Mouse (Mus musculus): ENCODE data around the gene Anapc10. TPM values are rescaled to one million over a fixed set of nuclear protein-coding genes. Genes with fewer than 3 reads are reported as not detected.
"Not testable (repeated sequence)": the region's sequence is repeated elsewhere in the genome, so short reads cannot be mapped to it uniquely, and the experiment has no call there.

Gene Anapc10
- polyA plus RNA-seq, 1 experiment from 2014 or later: 23.4 TPM

- no peak overlapping the region for H3K27ac ChIP-seq (ENCODE audit: low read depth, low read length)
- no peak overlapping the region for H3K9ac ChIP-seq (ENCODE audit: low read depth, low read length)
- no peaks in the 10 kb centered on the region for H3K9me3 ChIP-seq (replicated peaks; ENCODE audit: control insufficient read depth, low read length)
- H3K4me2 ChIP-seq: no peak overlapping the region
- H3K4me1 ChIP-seq (ENCODE audit: control insufficient read depth, insufficient read depth, low read length): no peaks in the 10 kb centered on the region
- no peaks in the 10 kb centered on the region for H3K27me3 ChIP-seq (ENCODE audit: control insufficient read depth, insufficient read depth, low read length)
- H3K36me3 ChIP-seq (ENCODE audit: control insufficient read depth, insufficient read depth, low read length): 0 out of 2 replicates have a peak, but pooled peaks cover 4% of the 10 kb centered on the region
- H3K4me3 ChIP-seq (ENCODE audit: low read depth, low read length): no peak overlapping the region
- no peak for ATAC-seq (replicated peaks; ENCODE audit: insufficient number of reproducible peaks, low FRiP score, low TSS enrichment)
- 78% methylated on average over 2 of the region's 2 CpGs for WGBS (ENCODE audit: insufficient replicate concordance)
These were observed 38.7 kb downstream of the Anapc10 start for GRCm38 (mm10) chr8:79750305-79750704.

- not testable (repeated sequence) for ATAC-seq (replicated peaks; ENCODE audit: insufficient number of reproducible peaks, low FRiP score, low TSS enrichment); H3K36me3 ChIP-seq (ENCODE audit: control insufficient read depth, insufficient read depth, low read length); H3K4me2 ChIP-seq; H3K27ac ChIP-seq (ENCODE audit: low read depth, low read length); H3K9me3 ChIP-seq (replicated peaks; ENCODE audit: control insufficient read depth, low read length); H3K27me3 ChIP-seq (ENCODE audit: control insufficient read depth, insufficient read depth, low read length); H3K9ac ChIP-seq (ENCODE audit: low read depth, low read length); H3K4me1 ChIP-seq (ENCODE audit: control insufficient read depth, insufficient read depth, low read length); H3K4me3 ChIP-seq (ENCODE audit: low read depth, low read length)
- 67% methylated on average over 2 of the region's 2 CpGs for WGBS (ENCODE audit: insufficient replicate concordance)
These were observed 83.3 kb downstream of the Anapc10 start for GRCm38 (mm10) chr8:79794873-79795272.

GRCm38 (mm10) chr8:79796690-79797089 is 85.1 kb downstream of the Anapc10 start:
- Histone ChIP-seq H3K9ac (ENCODE audit: low read depth, low read length) (no peak overlapping the region), H3K4me2 (no peak overlapping the region), H3K9me3 (replicated peaks; ENCODE audit: control insufficient read depth, low read length) (no peaks in the 10 kb centered on the region), H3K36me3 (ENCODE audit: control insufficient read depth, insufficient read depth, low read length) (no peaks in the 10 kb centered on the region), H3K4me1 (ENCODE audit: control insufficient read depth, insufficient read depth, low read length) (no peaks in the 10 kb centered on the region), H3K27ac (ENCODE audit: low read depth, low read length) (no peak overlapping the region), H3K27me3 (ENCODE audit: control insufficient read depth, insufficient read depth, low read length) (no peaks in the 10 kb centered on the region), H3K4me3 (ENCODE audit: low read depth, low read length) (no peak overlapping the region)
- 86% methylated on average over 7 of the region's 7 CpGs for WGBS (ENCODE audit: insufficient replicate concordance)
- ATAC-seq (replicated peaks; ENCODE audit: insufficient number of reproducible peaks, low FRiP score, low TSS enrichment): no peak

GRCm38 (mm10) chr8:79804499-79804898 is 92.9 kb downstream of the Anapc10 start:
- 77% methylated on average over 6 of the region's 6 CpGs for WGBS (ENCODE audit: insufficient replicate concordance)
- H3K27me3 ChIP-seq (ENCODE audit: control insufficient read depth, insufficient read depth, low read length): no peaks in the 10 kb centered on the region
- no peak overlapping the region for H3K4me3 ChIP-seq (ENCODE audit: low read depth, low read length)
- H3K9me3 ChIP-seq (replicated peaks; ENCODE audit: control insufficient read depth, low read length): no peaks in the 10 kb centered on the region
- H3K36me3 ChIP-seq (ENCODE audit: control insufficient read depth, insufficient read depth, low read length): no peaks in the 10 kb centered on the region
- H3K9ac ChIP-seq (ENCODE audit: low read depth, low read length): no peak overlapping the region
- ATAC-seq (replicated peaks; ENCODE audit: insufficient number of reproducible peaks, low FRiP score, low TSS enrichment): no peak
- no peaks in the 10 kb centered on the region for H3K4me1 ChIP-seq (ENCODE audit: control insufficient read depth, insufficient read depth, low read length)
- no peak overlapping the region for H3K27ac ChIP-seq (ENCODE audit: low read depth, low read length)
- no peak overlapping the region for H3K4me2 ChIP-seq

GRCm38 (mm10) chr8:79806971-79807370 is 95.4 kb downstream of the Anapc10 start:
- Histone ChIP-seq H3K36me3 (ENCODE audit: control insufficient read depth, insufficient read depth, low read length) (no peaks in the 10 kb centered on the region), H3K4me1 (ENCODE audit: control insufficient read depth, insufficient read depth, low read length) (no peaks in the 10 kb centered on the region), H3K4me3 (ENCODE audit: low read depth, low read length) (no peak overlapping the region), H3K9ac (ENCODE audit: low read depth, low read length) (no peak overlapping the region), H3K27me3 (ENCODE audit: control insufficient read depth, insufficient read depth, low read length) (no peaks in the 10 kb centered on the region), H3K4me2 (no peak overlapping the region), H3K27ac (ENCODE audit: low read depth, low read length) (no peak overlapping the region), H3K9me3 (replicated peaks; ENCODE audit: control insufficient read depth, low read length) (no peaks in the 10 kb centered on the region)
- ATAC-seq (replicated peaks; ENCODE audit: insufficient number of reproducible peaks, low FRiP score, low TSS enrichment): no peak
- 51% methylated on average over 6 of the region's 6 CpGs for WGBS (ENCODE audit: insufficient replicate concordance)

GRCm38 (mm10) chr8:79826534-79826933 is 114.9 kb downstream of the Anapc10 start:
- Histone ChIP-seq H3K4me1 (ENCODE audit: control insufficient read depth, insufficient read depth, low read length) (no peaks in the 10 kb centered on the region), H3K4me3 (ENCODE audit: low read depth, low read length) (no peak overlapping the region), H3K9me3 (replicated peaks; ENCODE audit: control insufficient read depth, low read length) (no peaks in the 10 kb centered on the region), H3K9ac (ENCODE audit: low read depth, low read length) (no peak overlapping the region), H3K36me3 (ENCODE audit: control insufficient read depth, insufficient read depth, low read length) (no peaks in the 10 kb centered on the region), H3K4me2 (no peak overlapping the region), H3K27ac (ENCODE audit: low read depth, low read length) (no peak overlapping the region), H3K27me3 (ENCODE audit: control insufficient read depth, insufficient read depth, low read length) (no peaks in the 10 kb centered on the region)
- WGBS (ENCODE audit: insufficient replicate concordance): 79% methylated on average over 5 of the region's 5 CpGs
- ATAC-seq (replicated peaks; ENCODE audit: insufficient number of reproducible peaks, low FRiP score, low TSS enrichment): no peak

Other genes starting within 250 kb of the Anapc10 start
- gene Otud4, start 72.2 kb upstream of the Anapc10 start, polyA plus RNA-seq (2014; fragmentation: Nextera tagmentation; extraction: Ambion mirVana): 26.5 and 27.0 TPM in 2 replicates
- 88.0 and 105 TPM in 2 replicates for gene Abce1, start 80 bp upstream of the Anapc10 start, polyA plus RNA-seq (2014; fragmentation: Nextera tagmentation; extraction: Ambion mirVana)

Measured in heart, embryonic 11.5 days (tissue).